Mouse (Mus musculus) liver (tissue): ENCODE measurements around the gene Nasp.

Experiments
- DNase-seq: peaks from one replicate; pipeline ENCODE4 v3.0.0-alpha.2; 2020; ENCODE audit warnings: mixed read lengths

Gene Nasp

GRCm38 (mm10) chr4:116627359-116627716 is 403 bp downstream of the Nasp start:
- peak; percentile 88 for DNase-seq

GRCm38 (mm10) chr4:116626658-116627358 is 933 bp downstream of the Nasp start:
- DNase-seq, result peak; percentile 96

- no peak for DNase-seq
These were observed 2.9 kb downstream of the Nasp start for GRCm38 (mm10) chr4:116624831-116625230.

GRCm38 (mm10) chr4:116615237-116615636 is 12.5 kb downstream of the Nasp start:
- DNase-seq, result no peak

- DNase-seq, result no peak
These were observed 15.1 kb downstream of the Nasp start for GRCm38 (mm10) chr4:116612621-116613020.

GRCm38 (mm10) chr4:116596978-116597881 is 30.5 kb downstream of the Nasp start:
- DNase-seq, result peak; percentile 88

- DNase-seq, result no peak
These were observed 31.4 kb downstream of the Nasp start, which contains the start of gene Ccdc17 for GRCm38 (mm10) chr4:116596379-116596778. Ccdc17 (plus strand) TSS chr4:116596654.

GRCm38 (mm10) chr4:116595793-116596192 is 31.9 kb downstream of the Nasp start:
- DNase-seq, result no peak

GRCm38 (mm10) chr4:116558151-116558882 is 69.4 kb downstream of the Nasp start:
- peak; percentile 50 for DNase-seq

- peak; percentile 99 for DNase-seq
These were observed 70.2 kb downstream of the Nasp start, which contains the start of gene Gpbp1l1 for GRCm38 (mm10) chr4:116557306-116558121. Gpbp1l1 (plus strand) TSS chr4:116557658.

- DNase-seq, result peak; percentile 96
These were observed 71.0 kb downstream of the Nasp start for GRCm38 (mm10) chr4:116556561-116557305.

GRCm38 (mm10) chr4:116555413-116556300 is 72.1 kb downstream of the Nasp start, which contains the start of gene Tmem69:
Tmem69 (minus strand) TSS chr4:116555936.
- DNase-seq, result peak; percentile 80

- DNase-seq, result no peak
These were observed 74.7 kb downstream of the Nasp start for GRCm38 (mm10) chr4:116553035-116553434.
